Mouse (Mus musculus) forebrain, postnatal 0 days (tissue): ENCODE data around the gene Resp18. TPM values are rescaled to one million over a fixed set of nuclear protein-coding genes. Genes with fewer than 3 reads are reported as not detected.

ENCODE experiments used
- ATAC-seq: fragments of 200-750 bp; cut with Nextera tagmentation; 2 replicates; pipeline ENCODE4 v1.8.0; 2017; ENCODE audit warnings: mild to moderate bottlenecking, moderate library complexity
- DNase-seq: peaks from one replicate; pipeline ENCODE4 v3.0.0-alpha.2; 2015
- H3K27ac ChIP-seq: fragments of 300-500 bp; sonication (generic); 2 replicates; pipeline ENCODE4 v1.5.1; 2014; ENCODE audit warnings: low read depth, mild to moderate bottlenecking, antibody characterized with exemption, low read length, moderate library complexity, mixed read lengths
- H3K27me3 ChIP-seq: fragments of 300-500 bp; sonication (generic); 2 replicates; pipeline ENCODE4 v1.6.1; 2014; ENCODE audit warnings: mild to moderate bottlenecking, low read length, mixed read lengths; ENCODE audit not compliant: insufficient read depth
- H3K36me3 ChIP-seq: fragments of 300-500 bp; sonication (generic); 2 replicates; pipeline ENCODE4 v1.6.1; 2014; ENCODE audit warnings: mild to moderate bottlenecking, moderate library complexity; ENCODE audit not compliant: insufficient read depth
- H3K4me1 ChIP-seq: fragments of 300-500 bp; sonication (generic); 2 replicates; pipeline ENCODE4 v1.6.1; 2014; ENCODE audit warnings: antibody characterized with exemption; ENCODE audit not compliant: insufficient read depth
- H3K4me2 ChIP-seq: fragments of 300-500 bp; sonication (generic); 2 replicates; pipeline ENCODE4 v1.6.1; 2014; ENCODE audit warnings: low read depth, mild to moderate bottlenecking, moderate library complexity
- H3K4me3 ChIP-seq: fragments of 300-500 bp; sonication (generic); 2 replicates; pipeline ENCODE4 v1.5.1; 2014; ENCODE audit warnings: low read depth, low read length, mixed read lengths
- H3K9ac ChIP-seq: fragments of 300-500 bp; sonication (generic); 2 replicates; pipeline ENCODE4 v1.6.1; 2014; ENCODE audit warnings: mild to moderate bottlenecking
- H3K9me3 ChIP-seq: fragments of 300-500 bp; sonication (generic); 2 replicates; pipeline ENCODE4 v1.6.1; 2016; ENCODE audit warnings: low read length
- CTCF ChIP-seq: sonication (generic); IDR thresholded peaks from 2 replicates; pipeline ENCODE4 v1.5.1; 2016; ENCODE audit warnings: antibody characterized with exemption, control low read depth, low read depth
- WGBS: fragments of 180-500 bp; shearing (Covaris S2); extraction: QIAGEN DNeasy Blood & Tissue Kit; methylation state at CpG from one replicate; pipeline ENCODE4 v1.1.7; 2014; 5-methylcytosine and 5-hydroxymethylcytosine counted together
- polyA plus RNA-seq: library from polyadenylated mRNA; unstranded; fragments of >200 nt; fragmentation: Nextera tagmentation; extraction: Ambion mirVana; gene quantifications from 2 replicates; pipeline ENCODE4 v1.2.1, GENCODE M21; 2015
- total RNA-seq: library from RNA; depleted of rRNA; stranded (reverse); fragments of >200 nt; gene quantifications from 2 replicates; pipeline ENCODE4 v1.2.3, GENCODE M21; 2014; rRNA removed

Resp18 gene
- 136 and 170 TPM in 2 replicates for total RNA-seq
- polyA plus RNA-seq = 123 and 186 TPM in 2 replicates

GRCm38 (mm10) chr1:75278228-75278627 lies at the start of gene Resp18:
Gene Resp18, minus strand, starts transcription at chr1:75278415.
- DNase-seq = peak; percentile 50
- H3K27me3 ChIP-seq = peaks cover 11% of the 10 kb centered on the region; the same call in 1 of the 2 replicates
- peak within 1 kb of the TSS; percentile 45 for H3K4me2 ChIP-seq
- peak within 1 kb of the TSS; percentile 35 for H3K9ac ChIP-seq
- peak within 1 kb of the TSS; percentile 34 for H3K4me3 ChIP-seq
- peak; percentile 63 for ATAC-seq
- H3K9me3 ChIP-seq = no peaks in the 10 kb centered on the region
- no peak for TF ChIP-seq CTCF
- no peaks in the 10 kb centered on the region for H3K36me3 ChIP-seq
- H3K4me1 ChIP-seq = 0 out of 2 replicates have a peak, but pooled peaks cover 5% of the 10 kb centered on the region
- 4% methylated on average over 13 of the region's 13 CpGs for WGBS
- H3K27ac ChIP-seq = peak within 1 kb of the TSS; percentile 35; the same call in 1 of the 2 replicates

DNA sequence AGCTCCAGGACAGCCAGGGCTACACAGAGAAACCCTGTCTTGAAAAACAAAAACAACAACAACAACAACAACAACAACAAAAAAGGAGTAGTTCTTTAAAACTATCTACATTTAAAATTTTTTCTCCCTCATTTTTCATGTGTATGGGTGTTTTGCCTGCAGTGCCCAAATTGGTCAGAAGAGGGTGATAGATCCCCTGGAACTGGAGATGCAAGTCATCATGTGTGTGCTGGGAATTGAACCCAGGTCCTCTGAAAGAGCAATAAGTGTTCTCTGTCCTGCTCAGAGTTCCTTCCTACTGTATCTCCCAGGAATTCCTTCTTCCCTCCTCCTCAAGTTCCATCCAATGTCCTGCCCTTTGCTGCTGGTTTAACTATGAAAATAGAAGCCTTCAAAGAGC lies 49.2 kb upstream of the Resp18 start:
- H3K4me3 ChIP-seq = no peak overlapping the region
- H3K36me3 ChIP-seq = no peaks in the 10 kb centered on the region
- no peaks in the 10 kb centered on the region for H3K4me1 ChIP-seq
- no peak overlapping the region for H3K27ac ChIP-seq
- H3K9ac ChIP-seq = no peak overlapping the region
- no peaks in the 10 kb centered on the region for H3K27me3 ChIP-seq
- DNase-seq (no peak), ATAC-seq (no peak)
- no peak for TF ChIP-seq CTCF
- no peaks in the 10 kb centered on the region for H3K9me3 ChIP-seq
- H3K4me2 ChIP-seq = no peak overlapping the region

GRCm38 (mm10) chr1:75319166-75319565 lies 41.0 kb upstream of the Resp18 start:
- Histone ChIP-seq H3K27ac (no peak overlapping the region), H3K9ac (no peak overlapping the region), H3K9me3 (no peaks in the 10 kb centered on the region), H3K4me2 (no peak overlapping the region), H3K36me3 (peaks cover 12% of the 10 kb centered on the region; the same call in 1 of the 2 replicates), H3K4me1 (peaks cover 7% of the 10 kb centered on the region; the same call in 1 of the 2 replicates), H3K4me3 (no peak overlapping the region), H3K27me3 (no peaks in the 10 kb centered on the region)
- ATAC-seq = no peak
- DNase-seq = no peak
- no peak for TF ChIP-seq CTCF
- WGBS = 87% methylated on average over 10 of the region's 10 CpGs

DNA sequence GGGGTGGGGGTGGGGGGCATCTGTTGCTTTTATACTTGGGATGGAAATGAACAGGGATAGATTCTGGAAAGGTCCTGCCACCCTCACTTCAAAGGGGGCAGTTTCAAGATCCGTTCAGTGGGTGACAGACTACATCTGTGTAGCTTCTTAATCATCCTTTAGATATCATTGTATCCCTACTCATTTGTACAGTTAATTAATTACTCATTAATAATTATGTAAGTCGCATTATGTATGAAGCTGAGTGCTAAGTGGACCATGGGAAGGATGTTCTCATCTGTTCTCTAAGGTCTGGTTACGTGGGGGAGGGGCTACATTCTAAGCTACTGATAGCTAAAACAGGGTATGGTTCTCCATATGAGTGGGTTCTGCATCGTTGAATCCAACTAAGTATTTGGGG lies 40.5 kb upstream of the Resp18 start:
- no peak for DNase-seq
- peaks cover 7% of the 10 kb centered on the region; the same call in 1 of the 2 replicates for H3K4me1 ChIP-seq
- no peak overlapping the region for H3K4me3 ChIP-seq
- H3K27ac ChIP-seq = no peak overlapping the region
- H3K9ac ChIP-seq = no peak overlapping the region
- no peak for TF ChIP-seq CTCF
- ATAC-seq = no peak
- H3K27me3 ChIP-seq = no peaks in the 10 kb centered on the region
- WGBS = 89% methylated on average over 4 of the region's 4 CpGs
- H3K36me3 ChIP-seq = peaks cover 14% of the 10 kb centered on the region
- no peak overlapping the region for H3K4me2 ChIP-seq
- no peaks in the 10 kb centered on the region for H3K9me3 ChIP-seq

DNA sequence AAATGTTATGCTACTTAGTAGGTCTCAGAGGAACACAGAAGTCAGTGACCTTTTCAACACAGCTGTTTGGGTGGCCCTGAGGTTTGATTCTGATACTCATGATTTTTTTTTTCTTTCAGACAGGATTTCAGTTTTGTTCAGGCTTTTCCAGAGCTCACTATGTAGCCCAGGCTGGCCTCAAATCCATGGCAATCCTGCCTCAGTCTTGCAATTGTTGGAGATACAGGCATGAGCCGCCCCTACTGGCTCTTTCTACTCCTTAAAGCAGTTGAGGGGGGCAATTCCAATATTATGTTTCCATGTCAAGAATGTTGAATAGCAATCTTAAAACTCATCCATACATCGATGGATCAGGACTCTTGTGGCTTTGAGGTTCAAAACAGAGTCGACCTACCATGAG lies 40.1 kb upstream of the Resp18 start:
- Histone ChIP-seq H3K27ac (peak overlapping the region; percentile 74; the same call in 1 of the 2 replicates), H3K9me3 (no peaks in the 10 kb centered on the region), H3K36me3 (peaks cover 18% of the 10 kb centered on the region), H3K4me3 (peak overlapping the region; percentile 73), H3K27me3 (no peaks in the 10 kb centered on the region), H3K4me1 (peaks cover 7% of the 10 kb centered on the region; the same call in 1 of the 2 replicates), H3K4me2 (peak overlapping the region; percentile 39), H3K9ac (no peak overlapping the region)
- TF ChIP-seq CTCF = no peak
- no peak for ATAC-seq
- 74% methylated on average over 3 of the region's 3 CpGs for WGBS
- DNase-seq = no peak

- peak within 1 kb of the TSS; percentile 72 for H3K9ac ChIP-seq
- peak within 1 kb of the TSS; percentile 72 for H3K4me2 ChIP-seq
- H3K36me3 ChIP-seq = peaks cover 26% of the 10 kb centered on the region
- H3K4me1 ChIP-seq = peaks cover 7% of the 10 kb centered on the region; the same call in 1 of the 2 replicates
- H3K9me3 ChIP-seq = no peaks in the 10 kb centered on the region
- 1% methylated on average over 89 of the region's 92 CpGs for WGBS
- peak within 1 kb of the TSS; percentile 73 for H3K4me3 ChIP-seq
- H3K27me3 ChIP-seq = no peaks in the 10 kb centered on the region
- peak; percentile 100 for DNase-seq
- peak; percentile 85 for TF ChIP-seq CTCF
- ATAC-seq = peak; percentile 97
- peak within 1 kb of the TSS; percentile 81 for H3K27ac ChIP-seq
These were observed 39.3 kb upstream of the Resp18 start, which contains the start of gene Dnpep for GRCm38 (mm10) chr1:75317241-75318201. Gene Dnpep, minus strand, starts transcription at chr1:75317990.

DNA sequence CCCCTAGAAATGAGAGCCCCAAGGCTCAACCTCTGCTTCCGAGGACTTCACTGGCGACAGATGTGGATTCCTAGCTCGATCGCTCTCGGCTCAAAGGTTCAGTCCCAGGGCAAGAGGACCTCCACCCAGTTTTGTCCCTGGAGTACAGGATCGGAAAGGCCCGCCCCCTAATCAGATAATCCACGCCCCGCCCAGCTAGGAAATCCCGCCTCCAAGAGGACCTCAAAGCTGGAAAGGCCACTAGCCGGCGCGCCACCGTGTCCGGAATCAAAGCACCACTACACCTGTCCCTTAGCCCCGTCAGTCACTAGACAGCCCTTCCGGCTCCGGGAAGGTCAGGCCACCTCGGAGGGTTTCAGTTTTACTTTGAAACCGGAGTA lies 38.6 kb upstream of the Resp18 start:
- Histone ChIP-seq H3K4me2 (peak overlapping the region; percentile 72), H3K9ac (peak overlapping the region; percentile 72), H3K36me3 (peaks cover 33% of the 10 kb centered on the region), H3K9me3 (no peaks in the 10 kb centered on the region), H3K27me3 (no peaks in the 10 kb centered on the region), H3K27ac (peak overlapping the region; percentile 81), H3K4me3 (peak overlapping the region; percentile 73), H3K4me1 (peaks cover 7% of the 10 kb centered on the region; the same call in 1 of the 2 replicates)
- TF ChIP-seq CTCF = peak; percentile 35; the same call in 1 of the 2 replicates
- ATAC-seq (peak; percentile 4), DNase-seq (peak; percentile 77)
- 0% methylated on average over 20 of the region's 20 CpGs for WGBS
